ENCODE assay signal across 22 mouse cellular contexts in the genomic region with DNA sequence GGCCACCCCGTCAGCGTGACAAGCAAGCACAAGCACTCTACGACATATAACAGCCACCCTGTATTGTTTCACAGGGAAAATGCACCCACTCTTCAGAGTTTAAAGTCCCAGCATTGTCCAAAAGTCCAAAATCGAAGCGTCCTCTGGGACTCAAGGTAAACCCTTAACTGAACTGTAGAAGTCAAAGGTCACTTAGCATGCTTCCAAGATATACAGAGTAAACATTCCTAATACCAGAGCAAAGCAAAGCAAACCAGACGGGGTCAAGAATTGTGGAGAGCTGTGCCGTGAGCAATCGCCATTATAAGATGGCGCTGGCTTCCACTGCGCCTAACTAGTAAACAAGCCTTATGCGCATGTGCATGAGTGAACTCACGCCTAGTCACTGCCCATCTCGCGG.
"Had no signal": no experiment of that assay in that cellular context is flagged by ENCODE, and none has a peak within 500 bp of the region (broad histone marks: within the 10 kb centered on the region; RNA-seq: fewer than 3 reads in every experiment).

No protein-coding gene starts in this region.

- H3K27ac ChIP-seq: heart, adult 2 months; heart, embryonic 13.5 days; heart, embryonic 15.5 days; hindbrain, embryonic 13.5 days; hindbrain, embryonic 15.5 days; hindbrain, postnatal 0 days; left cerebral cortex, adult 2 months; limb, embryonic 13.5 days; limb, embryonic 15.5 days; liver, embryonic 13.5 days had no signal

- H3K36me3 ChIP-seq: heart, embryonic 13.5 days; heart, embryonic 15.5 days; hindbrain, embryonic 13.5 days; hindbrain, embryonic 15.5 days; limb, embryonic 13.5 days; limb, embryonic 15.5 days; liver, embryonic 13.5 days had no signal

- H3K9me3 ChIP-seq: heart, embryonic 13.5 days; heart, embryonic 15.5 days; hindbrain, embryonic 13.5 days; hindbrain, embryonic 15.5 days; limb, embryonic 13.5 days; limb, embryonic 15.5 days; liver, embryonic 13.5 days had no signal

- H3K4me3 ChIP-seq: heart, adult 2 months; heart, embryonic 13.5 days; heart, embryonic 15.5 days; hindbrain, embryonic 13.5 days; hindbrain, embryonic 15.5 days; left cerebral cortex, adult 2 months; limb, embryonic 13.5 days; limb, embryonic 15.5 days; liver, embryonic 13.5 days had no signal

- DNase-seq: gastrocnemius, postnatal 14 days; gastrocnemius, postnatal 36 days; heart, adult 11 months; heart, adult 2 months; heart, postnatal 14 days; heart, postnatal 36 days; kidney, adult 11 months; kidney, postnatal 10 days; kidney, postnatal 36 days; layer of hippocampus, adult 9-11 months; liver, embryonic 13.5 days had no signal

- ATAC-seq: hindbrain, postnatal 0 days; intestine, embryonic 16.5 days had no signal

- H3K9ac ChIP-seq: heart, embryonic 13.5 days; heart, embryonic 15.5 days; hindbrain, embryonic 13.5 days; hindbrain, embryonic 15.5 days; limb, embryonic 13.5 days; limb, embryonic 15.5 days; liver, embryonic 13.5 days had no signal

- H3K4me2 ChIP-seq: heart, embryonic 11.5 days; heart, embryonic 13.5 days; heart, embryonic 15.5 days; hindbrain, embryonic 13.5 days; hindbrain, embryonic 15.5 days; limb, embryonic 13.5 days; limb, embryonic 15.5 days; liver, embryonic 11.5 days; liver, embryonic 13.5 days had no signal

- H3K4me1 ChIP-seq: hindbrain, embryonic 13.5 days had no signal

- H3K27me3 ChIP-seq: heart, embryonic 13.5 days; heart, embryonic 15.5 days; hindbrain, embryonic 15.5 days; limb, embryonic 13.5 days; limb, embryonic 15.5 days; liver, embryonic 13.5 days had no signal
